Mouse (Mus musculus): ENCODE measurements around the gene Atp8a2.

- TF ChIP-seq CTCF (IDR thresholded peaks at IDR 0.05; ENCODE audit: borderline replicate concordance, extremely low read depth, insufficient read depth, insufficient read length) (no peak), POLR2A (IDR thresholded peaks at IDR 0.05; ENCODE audit: borderline replicate concordance, extremely low read depth, insufficient read depth, insufficient read length, poor library complexity, severe bottlenecking) (no peak)
Observed at GRCm38 (mm10) chr14:59829580-59829979, 367.4 kb downstream of the Atp8a2 start.
